ENCODE assay signal across 7 mouse cellular contexts in the genomic region with DNA sequence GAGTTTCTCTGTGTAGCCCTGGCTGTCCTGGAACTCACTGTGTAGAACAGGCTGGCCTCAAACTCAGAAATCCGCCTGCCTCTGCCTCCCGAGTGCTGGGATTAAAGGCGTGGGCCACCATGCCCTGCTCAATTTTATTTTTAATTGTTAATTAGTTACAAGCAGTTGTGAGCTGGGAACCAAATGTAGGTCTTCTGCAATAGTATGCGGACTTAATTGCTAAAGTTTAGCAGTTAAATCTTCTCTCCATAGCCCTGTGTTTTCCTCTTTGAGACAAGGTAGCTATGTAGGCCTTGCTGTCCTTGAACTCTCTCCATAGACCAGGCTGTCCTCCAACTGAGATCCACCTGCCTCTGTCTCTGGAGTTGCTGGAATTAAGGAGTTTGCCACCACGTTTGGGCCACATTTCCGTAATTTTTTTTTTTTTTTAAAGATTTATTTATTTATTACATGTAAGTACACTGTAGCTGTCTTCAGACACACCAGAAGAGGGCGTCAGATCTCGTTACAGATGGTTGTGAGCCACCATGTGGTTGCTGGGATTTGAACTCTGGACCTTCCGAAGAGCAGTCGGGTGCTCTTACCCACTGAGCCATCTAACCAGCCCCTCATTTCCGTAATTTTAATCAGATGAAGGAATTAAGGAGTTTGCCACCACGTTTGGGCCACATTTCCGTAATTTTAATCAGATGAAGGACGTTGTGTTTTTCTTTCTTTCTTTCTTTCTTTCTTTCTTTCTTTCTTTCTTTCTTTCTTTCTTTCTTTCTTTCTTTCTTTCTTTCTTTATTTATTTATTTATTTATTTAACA. TPM values are rescaled to one million over a fixed set of nuclear protein-coding genes. Genes with fewer than 3 reads are reported as not detected.
DNase-seq lines count a peak whose midpoint lies in the region; ATAC-seq and TF ChIP-seq lines count a peak whose summit lies in the region.
"Not testable (repeated sequence)": the region's sequence is repeated elsewhere in the genome, so short reads cannot be mapped to it uniquely, and the experiment has no call there.

No protein-coding gene starts in this region.

- H3K27me3 ChIP-seq in forebrain, embryonic 14.5 days (replicated peaks; ENCODE audit: control insufficient read depth, insufficient read depth, low read length); heart, embryonic 13.5 days (replicated peaks); hindbrain, embryonic 16.5 days (replicated peaks; ENCODE audit: control insufficient read depth, insufficient read depth, low read length); limb, embryonic 12.5 days; lung, embryonic 14.5 days (ENCODE audit: insufficient read depth, low read length); midbrain, embryonic 16.5 days (ENCODE audit: control insufficient read depth, insufficient read depth, low read depth, low read length): not testable (repeated sequence)

- WGBS in forebrain, embryonic 14.5 days = 57% methylated on average over 14 of the region's 14 CpGs
- 52% methylated on average over 14 of the region's 14 CpGs for whole genome bisulfite sequencing in heart, embryonic 13.5 days
- 58% methylated on average over 14 of the region's 14 CpGs for WGBS in hindbrain, embryonic 16.5 days
- WGBS in limb, embryonic 12.5 days = 61% methylated on average over 14 of the region's 14 CpGs
- 56% methylated on average over 14 of the region's 14 CpGs for WGBS in lung, embryonic 14.5 days
- WGBS in midbrain, embryonic 16.5 days = 56% methylated on average over 14 of the region's 14 CpGs

- H3K27ac ChIP-seq in forebrain, embryonic 14.5 days (ENCODE audit: low read depth, low read length) = 0 out of 2 replicates have a peak overlapping the region, but pooled peaks have one; percentile 76
- not testable (repeated sequence) for H3K27ac ChIP-seq in heart, embryonic 13.5 days (replicated peaks); hindbrain, embryonic 16.5 days (ENCODE audit: low read depth, low read length); limb, embryonic 12.5 days; lung, embryonic 14.5 days (ENCODE audit: low read depth)
- H3K27ac ChIP-seq in midbrain, embryonic 16.5 days (ENCODE audit: low read length) = peak overlapping the region; percentile 85; the same call in 1 of the 2 replicates

- peak; percentile 56 for DNase-seq in R1 (ENCODE audit: low read depth, low spot score)
- not testable (repeated sequence) for DNase-seq in forebrain, embryonic 14.5 days (ENCODE audit: low spot score); lung, embryonic 14.5 days

- H3K9me3 ChIP-seq in forebrain, embryonic 14.5 days (replicated peaks; ENCODE audit: control insufficient read depth, low read length); heart, embryonic 13.5 days; hindbrain, embryonic 16.5 days (ENCODE audit: control insufficient read depth, low read length); limb, embryonic 12.5 days; lung, embryonic 14.5 days (ENCODE audit: low read depth, low read length); midbrain, embryonic 16.5 days (replicated peaks; ENCODE audit: control insufficient read depth, low read length, poor library complexity, severe bottlenecking): not testable (repeated sequence)

- not testable (repeated sequence) for TF ChIP-seq CTCF in lung, embryonic 14.5 days (IDR thresholded peaks at IDR 0.05; ENCODE audit: low read depth)

- H3K4me3 ChIP-seq in forebrain, embryonic 14.5 days (ENCODE audit: low read depth, low read length) = not testable (repeated sequence)
- H3K4me3 ChIP-seq in heart, embryonic 13.5 days = peak overlapping the region; percentile 82
- H3K4me3 ChIP-seq in hindbrain, embryonic 16.5 days (ENCODE audit: low read length) = peak overlapping the region; percentile 72; the same call in 1 of the 2 replicates
- H3K4me3 ChIP-seq in limb, embryonic 12.5 days (replicated peaks) = peak overlapping the region; percentile 62
- H3K4me3 ChIP-seq in lung, embryonic 14.5 days (ENCODE audit: low read depth, low read length) = peak overlapping the region; percentile 65; the same call in 1 of the 2 replicates
- H3K4me3 ChIP-seq in midbrain, embryonic 16.5 days (ENCODE audit: low read depth, low read length) = peak overlapping the region; percentile 66; the same call in 1 of the 2 replicates

- H3K4me2 ChIP-seq in forebrain, embryonic 14.5 days (ENCODE audit: low read length) = 0 out of 2 replicates have a peak overlapping the region, but pooled peaks have one; percentile 63
- peak overlapping the region; percentile 80 for H3K4me2 ChIP-seq in heart, embryonic 13.5 days
- peak overlapping the region; percentile 74 for H3K4me2 ChIP-seq in hindbrain, embryonic 16.5 days (ENCODE audit: low read length)
- H3K4me2 ChIP-seq in limb, embryonic 12.5 days = peak overlapping the region; percentile 59
- peak overlapping the region; percentile 72; the same call in 1 of the 2 replicates for H3K4me2 ChIP-seq in lung, embryonic 14.5 days
- H3K4me2 ChIP-seq in midbrain, embryonic 16.5 days (ENCODE audit: low read length) = peak overlapping the region; percentile 59

- not testable (repeated sequence) for H3K9ac ChIP-seq in forebrain, embryonic 14.5 days (ENCODE audit: low read length); heart, embryonic 13.5 days; hindbrain, embryonic 16.5 days (ENCODE audit: low read depth, low read length); limb, embryonic 12.5 days (replicated peaks); lung, embryonic 14.5 days; midbrain, embryonic 16.5 days (ENCODE audit: low read depth, low read length)

- not testable (repeated sequence) for H3K36me3 ChIP-seq in forebrain, embryonic 14.5 days (ENCODE audit: control insufficient read depth, insufficient read depth, low read length); hindbrain, embryonic 16.5 days (ENCODE audit: control insufficient read depth, insufficient read depth, low read length); midbrain, embryonic 16.5 days (ENCODE audit: control insufficient read depth, insufficient read depth, low read length)
- H3K36me3 ChIP-seq in heart, embryonic 13.5 days = peaks cover 16% of the 10 kb centered on the region
- H3K36me3 ChIP-seq in limb, embryonic 12.5 days = peaks cover 16% of the 10 kb centered on the region; the same call in 1 of the 2 replicates
- 0 out of 2 replicates have a peak, but pooled peaks cover 18% of the 10 kb centered on the region for H3K36me3 ChIP-seq in lung, embryonic 14.5 days (ENCODE audit: insufficient read depth)

- H3K4me1 ChIP-seq in forebrain, embryonic 14.5 days (ENCODE audit: control insufficient read depth, insufficient read depth, low read length); hindbrain, embryonic 16.5 days (ENCODE audit: control insufficient read depth, insufficient read depth, low read depth, low read length); limb, embryonic 12.5 days (replicated peaks); lung, embryonic 14.5 days (ENCODE audit: insufficient read depth); midbrain, embryonic 16.5 days (ENCODE audit: control insufficient read depth, insufficient read depth, low read length): not testable (repeated sequence)
- peaks cover 40% of the 10 kb centered on the region for H3K4me1 ChIP-seq in heart, embryonic 13.5 days

- ATAC-seq in forebrain, embryonic 14.5 days; heart, embryonic 13.5 days (ENCODE audit: extremely low read depth, insufficient number of reproducible peaks, low FRiP score, low TSS enrichment); hindbrain, embryonic 16.5 days; limb, embryonic 12.5 days (ENCODE audit: insufficient number of reproducible peaks, insufficient read depth, low FRiP score, low TSS enrichment, low read depth); lung, embryonic 14.5 days (ENCODE audit: insufficient read depth); midbrain, embryonic 16.5 days: not testable (repeated sequence)

RNA-seq across cellular contexts. Expression of a gene that starts 0.6 kb away (rescaled TPM):
- 63.1 and 76.6 TPM in 2 replicates for polyA plus RNA-seq in forebrain, embryonic 14.5 days (2014; fragmentation: Nextera tagmentation; extraction: Ambion mirVana)
- polyA plus RNA-seq in heart, embryonic 13.5 days (2015; fragmentation: Nextera tagmentation; extraction: Ambion mirVana) = 35.2 and 48.6 TPM in 2 replicates
- 51.3 and 55.8 TPM in 2 replicates for polyA plus RNA-seq in hindbrain, embryonic 16.5 days (2015; fragmentation: Nextera tagmentation; extraction: Ambion mirVana)
- polyA plus RNA-seq in limb, embryonic 12.5 days (2016; fragmentation: Nextera tagmentation; extraction: Ambion mirVana) = 43.2 and 44.3 TPM in 2 replicates
- polyA plus RNA-seq in lung, embryonic 14.5 days (2014; fragmentation: Nextera tagmentation; extraction: Ambion mirVana) = 50.2 and 50.6 TPM in 2 replicates
- 55.1 and 63.5 TPM in 2 replicates for polyA plus RNA-seq in midbrain, embryonic 16.5 days (2015; fragmentation: Nextera tagmentation; extraction: Ambion mirVana)

RNA-seq across cellular contexts. Expression of a gene that starts 7.9 kb away (rescaled TPM):
- polyA plus RNA-seq in forebrain, embryonic 14.5 days (2014; fragmentation: Nextera tagmentation; extraction: Ambion mirVana) = 22.2 and 25.1 TPM in 2 replicates
- 26.4 and 26.6 TPM in 2 replicates for polyA plus RNA-seq in heart, embryonic 13.5 days (2015; fragmentation: Nextera tagmentation; extraction: Ambion mirVana)
- polyA plus RNA-seq in hindbrain, embryonic 16.5 days (2015; fragmentation: Nextera tagmentation; extraction: Ambion mirVana) = 29.5 and 34.3 TPM in 2 replicates
- 41.1 and 45.2 TPM in 2 replicates for polyA plus RNA-seq in limb, embryonic 12.5 days (2016; fragmentation: Nextera tagmentation; extraction: Ambion mirVana)
- polyA plus RNA-seq in lung, embryonic 14.5 days (2014; fragmentation: Nextera tagmentation; extraction: Ambion mirVana) = 30.7 and 38.0 TPM in 2 replicates
- polyA plus RNA-seq in midbrain, embryonic 16.5 days (2015; fragmentation: Nextera tagmentation; extraction: Ambion mirVana) = 27.1 and 31.1 TPM in 2 replicates

RNA-seq across cellular contexts. Expression of a gene that starts 37.5 kb away (rescaled TPM):
- 31.2 and 32.0 TPM in 2 replicates for polyA plus RNA-seq in forebrain, embryonic 14.5 days (2014; fragmentation: Nextera tagmentation; extraction: Ambion mirVana)
- polyA plus RNA-seq in heart, embryonic 13.5 days (2015; fragmentation: Nextera tagmentation; extraction: Ambion mirVana) = 6.4 and 7.7 TPM in 2 replicates
- polyA plus RNA-seq in hindbrain, embryonic 16.5 days (2015; fragmentation: Nextera tagmentation; extraction: Ambion mirVana) = 42.5 and 42.9 TPM in 2 replicates
- polyA plus RNA-seq in limb, embryonic 12.5 days (2016; fragmentation: Nextera tagmentation; extraction: Ambion mirVana) = 18.2 and 19.0 TPM in 2 replicates
- polyA plus RNA-seq in lung, embryonic 14.5 days (2014; fragmentation: Nextera tagmentation; extraction: Ambion mirVana) = 18.1 TPM in 2 replicates
- polyA plus RNA-seq in midbrain, embryonic 16.5 days (2015; fragmentation: Nextera tagmentation; extraction: Ambion mirVana) = 40.0 and 48.5 TPM in 2 replicates

RNA-seq across cellular contexts. Expression of a gene that starts 49.1 kb away (rescaled TPM):
- 108 and 124 TPM in 2 replicates for polyA plus RNA-seq in forebrain, embryonic 14.5 days (2014; fragmentation: Nextera tagmentation; extraction: Ambion mirVana)
- 129 and 137 TPM in 2 replicates for polyA plus RNA-seq in heart, embryonic 13.5 days (2015; fragmentation: Nextera tagmentation; extraction: Ambion mirVana)
- polyA plus RNA-seq in hindbrain, embryonic 16.5 days (2015; fragmentation: Nextera tagmentation; extraction: Ambion mirVana) = 134 and 138 TPM in 2 replicates
- 153 and 162 TPM in 2 replicates for polyA plus RNA-seq in limb, embryonic 12.5 days (2016; fragmentation: Nextera tagmentation; extraction: Ambion mirVana)
- polyA plus RNA-seq in lung, embryonic 14.5 days (2014; fragmentation: Nextera tagmentation; extraction: Ambion mirVana) = 134 and 138 TPM in 2 replicates
- 128 and 131 TPM in 2 replicates for polyA plus RNA-seq in midbrain, embryonic 16.5 days (2015; fragmentation: Nextera tagmentation; extraction: Ambion mirVana)

RNA-seq across cellular contexts. Expression of a gene that starts 51.7 kb away (rescaled TPM):
- 13.4 and 14.2 TPM in 2 replicates for polyA plus RNA-seq in forebrain, embryonic 14.5 days (2014; fragmentation: Nextera tagmentation; extraction: Ambion mirVana)
- polyA plus RNA-seq in heart, embryonic 13.5 days (2015; fragmentation: Nextera tagmentation; extraction: Ambion mirVana) = 30.9 and 34.2 TPM in 2 replicates
- polyA plus RNA-seq in hindbrain, embryonic 16.5 days (2015; fragmentation: Nextera tagmentation; extraction: Ambion mirVana) = 11.8 and 13.7 TPM in 2 replicates
- polyA plus RNA-seq in limb, embryonic 12.5 days (2016; fragmentation: Nextera tagmentation; extraction: Ambion mirVana) = 65.6 and 67.5 TPM in 2 replicates
- 92.6 and 97.8 TPM in 2 replicates for polyA plus RNA-seq in lung, embryonic 14.5 days (2014; fragmentation: Nextera tagmentation; extraction: Ambion mirVana)
- 7.9 and 10.0 TPM in 2 replicates for polyA plus RNA-seq in midbrain, embryonic 16.5 days (2015; fragmentation: Nextera tagmentation; extraction: Ambion mirVana)
